Mouse (Mus musculus) lung, embryonic 16.5 days (tissue): ENCODE data around the gene Mast4. TPM values are rescaled to one million over a fixed set of nuclear protein-coding genes. Genes with fewer than 3 reads are reported as not detected.
A peak's percentile ranks its signal among the peaks of the same experiment; 100 is the strongest.

Experiments used
- ATAC-seq: fragments of 200-750 bp; cut with Nextera tagmentation; 2 replicates; pipeline ENCODE4 v1.8.0; 2017; ENCODE audit warnings: low read depth, mild to moderate bottlenecking, moderate library complexity
- H3K27ac ChIP-seq: fragments of 300-500 bp; sonication (generic); 2 replicates; pipeline ENCODE4 v1.5.1; 2014; ENCODE audit warnings: mild to moderate bottlenecking, control low read depth, low read length
- H3K27me3 ChIP-seq: fragments of 300-500 bp; sonication (generic); 2 replicates; pipeline ENCODE4 v1.6.1; 2014; ENCODE audit warnings: low read depth, low read length, mixed read lengths; ENCODE audit not compliant: control insufficient read depth, insufficient read depth
- H3K36me3 ChIP-seq: fragments of 300-500 bp; sonication (generic); 2 replicates; pipeline ENCODE4 v1.6.1; 2014; ENCODE audit warnings: low read length; ENCODE audit not compliant: control insufficient read depth, insufficient read depth
- H3K4me1 ChIP-seq: fragments of 300-500 bp; sonication (generic); replicated peaks from 2 replicates; pipeline ENCODE4 v1.6.1; 2014; ENCODE audit warnings: low read length, mixed read lengths; ENCODE audit not compliant: control insufficient read depth, insufficient read depth
- H3K4me2 ChIP-seq: fragments of 300-500 bp; sonication (generic); 2 replicates; pipeline ENCODE4 v1.6.1; 2014; ENCODE audit warnings: low read depth, low read length, control low read depth
- H3K4me3 ChIP-seq: fragments of 300-500 bp; sonication (generic); 2 replicates; pipeline ENCODE4 v1.5.1; 2014; ENCODE audit warnings: mild to moderate bottlenecking, low read length, control low read depth
- H3K9ac ChIP-seq: fragments of 300-500 bp; sonication (generic); 2 replicates; pipeline ENCODE4 v1.6.1; 2014; ENCODE audit warnings: low read length, control low read depth
- H3K9me3 ChIP-seq: fragments of 300-500 bp; sonication (generic); 2 replicates; pipeline ENCODE4 v1.6.1; 2016; ENCODE audit warnings: low read length; ENCODE audit not compliant: control insufficient read depth
- WGBS: fragments of 180-500 bp; shearing (Covaris S2); extraction: QIAGEN DNeasy Blood & Tissue Kit; methylation state at CpG from one replicate; pipeline ENCODE4 v1.1.7; 2014; 5-methylcytosine and 5-hydroxymethylcytosine counted together
- polyA plus RNA-seq: library from polyadenylated mRNA; unstranded; fragments of >200 nt; fragmentation: Nextera tagmentation; extraction: Ambion mirVana; gene quantifications from 2 replicates; pipeline ENCODE4 v1.2.1, GENCODE M21; 2015

The Mast4 gene
- polyA plus RNA-seq, 1 experiment from 2014 or later = 30.2 TPM

DNA sequence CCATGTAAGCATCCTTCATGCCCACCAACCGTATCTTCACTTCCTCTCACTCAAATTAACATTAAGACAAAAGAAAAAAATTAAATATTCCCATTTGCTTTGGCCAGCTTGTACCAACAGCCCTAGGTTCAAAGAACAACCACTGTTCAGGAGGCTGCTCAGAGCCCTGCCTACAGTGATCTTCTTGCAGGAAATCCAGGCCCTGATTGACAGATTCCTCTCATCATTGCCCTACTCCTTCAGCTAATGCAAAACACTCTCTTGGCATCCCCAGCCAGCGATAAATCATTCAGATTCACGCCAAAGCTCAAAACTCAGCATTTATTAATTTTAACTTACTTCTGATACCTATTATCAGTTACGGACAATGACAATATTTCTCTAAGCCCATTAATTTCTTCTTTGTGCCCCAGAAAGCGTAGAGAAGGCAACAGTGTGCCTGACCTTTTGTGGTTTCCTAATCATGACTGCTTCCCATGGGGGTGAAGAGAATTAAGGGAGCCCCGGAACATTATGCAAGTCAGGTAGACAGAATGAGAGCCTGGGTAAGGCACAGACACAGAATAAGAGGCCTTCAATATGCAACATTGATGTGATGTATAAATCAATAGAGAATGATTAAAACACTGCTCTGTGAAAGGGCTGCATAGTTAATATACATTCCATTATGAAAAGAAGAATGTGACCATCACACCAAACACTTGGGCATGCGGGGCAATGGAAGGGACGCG is 135.9 kb downstream of the Mast4 start:
- Histone ChIP-seq H3K4me2 (no peak overlapping the region), H3K9me3 (no peaks in the 10 kb centered on the region)

GRCm38 (mm10) chr13:103196307-103196706 is 138.0 kb downstream of the Mast4 start:
- no peak for ATAC-seq
- Histone ChIP-seq H3K36me3 (no peaks in the 10 kb centered on the region), H3K4me3 (no peak overlapping the region), H3K27me3 (no peaks in the 10 kb centered on the region), H3K9ac (no peak overlapping the region), H3K9me3 (no peaks in the 10 kb centered on the region), H3K4me2 (no peak overlapping the region), H3K4me1 (no peaks in the 10 kb centered on the region), H3K27ac (no peak overlapping the region)
- 60% methylated on average over 5 of the region's 5 CpGs for WGBS

More for the DNA sequence above, 135.9 kb downstream of the Mast4 start:
- Histone ChIP-seq H3K36me3 (no peaks in the 10 kb centered on the region), H3K4me3 (no peak overlapping the region), H3K4me1 (0 out of 2 replicates have a peak, but pooled peaks cover 2% of the 10 kb centered on the region), H3K27me3 (no peaks in the 10 kb centered on the region), H3K27ac (no peak overlapping the region), H3K9ac (no peak overlapping the region)
- ATAC-seq = no peak
- 83% methylated on average over 9 of the region's 9 CpGs for WGBS

GRCm38 (mm10) chr13:103195847-103196246 is 138.4 kb downstream of the Mast4 start:
- no peak for ATAC-seq
- Histone ChIP-seq H3K27me3 (no peaks in the 10 kb centered on the region), H3K27ac (no peak overlapping the region), H3K4me2 (no peak overlapping the region), H3K9me3 (no peaks in the 10 kb centered on the region), H3K4me3 (no peak overlapping the region), H3K9ac (no peak overlapping the region), H3K4me1 (no peaks in the 10 kb centered on the region), H3K36me3 (no peaks in the 10 kb centered on the region)
- WGBS = 66% methylated on average over 3 of the region's 3 CpGs

DNA sequence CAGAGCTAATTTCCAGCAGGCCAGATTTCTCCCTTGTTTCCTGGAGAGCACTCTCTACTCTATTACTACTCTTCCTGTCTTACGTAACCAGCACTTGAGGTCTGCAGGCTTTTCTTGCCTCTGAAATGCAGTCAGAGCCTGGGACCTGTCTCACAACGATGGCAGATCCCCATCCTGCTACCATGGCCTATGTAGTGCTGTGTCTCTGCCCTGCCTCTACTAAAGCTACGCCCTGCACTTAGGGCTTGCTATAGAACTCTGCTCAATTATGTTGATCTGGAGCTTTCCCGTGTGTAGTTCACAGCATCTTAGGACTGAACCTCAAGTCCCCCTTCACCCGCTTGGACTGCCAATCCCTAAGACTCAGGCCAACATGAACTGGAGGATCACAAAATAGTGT is 150.7 kb downstream of the Mast4 start:
- WGBS = 71% methylated on average over 5 of the region's 5 CpGs
- Histone ChIP-seq H3K9ac (no peak overlapping the region), H3K36me3 (no peaks in the 10 kb centered on the region), H3K4me1 (no peaks in the 10 kb centered on the region), H3K27ac (no peak overlapping the region), H3K4me3 (no peak overlapping the region), H3K27me3 (no peaks in the 10 kb centered on the region), H3K9me3 (no peaks in the 10 kb centered on the region; the same call in 1 of the 2 replicates), H3K4me2 (no peak overlapping the region)
- ATAC-seq = peak; percentile 23; the same call in 1 of the 2 replicates

- Histone ChIP-seq H3K36me3 (no peaks in the 10 kb centered on the region), H3K9ac (no peak overlapping the region), H3K27ac (no peak overlapping the region), H3K9me3 (no peaks in the 10 kb centered on the region; the same call in 1 of the 2 replicates), H3K27me3 (no peaks in the 10 kb centered on the region), H3K4me2 (no peak overlapping the region), H3K4me3 (no peak overlapping the region), H3K4me1 (no peaks in the 10 kb centered on the region)
- no peak for ATAC-seq
- WGBS = 89% methylated on average over 9 of the region's 9 CpGs
These were observed 152.5 kb downstream of the Mast4 start for GRCm38 (mm10) chr13:103181836-103182235.

- Histone ChIP-seq H3K9me3 (no peaks in the 10 kb centered on the region; the same call in 1 of the 2 replicates), H3K27ac (no peak overlapping the region), H3K9ac (no peak overlapping the region), H3K36me3 (no peaks in the 10 kb centered on the region), H3K4me3 (no peak overlapping the region), H3K4me2 (no peak overlapping the region), H3K27me3 (no peaks in the 10 kb centered on the region), H3K4me1 (no peaks in the 10 kb centered on the region; the same call in 1 of the 2 replicates)
- ATAC-seq = no peak
- 70% methylated on average over 7 of the region's 7 CpGs for WGBS
These were observed 157.4 kb downstream of the Mast4 start for GRCm38 (mm10) chr13:103176871-103177270.

DNA sequence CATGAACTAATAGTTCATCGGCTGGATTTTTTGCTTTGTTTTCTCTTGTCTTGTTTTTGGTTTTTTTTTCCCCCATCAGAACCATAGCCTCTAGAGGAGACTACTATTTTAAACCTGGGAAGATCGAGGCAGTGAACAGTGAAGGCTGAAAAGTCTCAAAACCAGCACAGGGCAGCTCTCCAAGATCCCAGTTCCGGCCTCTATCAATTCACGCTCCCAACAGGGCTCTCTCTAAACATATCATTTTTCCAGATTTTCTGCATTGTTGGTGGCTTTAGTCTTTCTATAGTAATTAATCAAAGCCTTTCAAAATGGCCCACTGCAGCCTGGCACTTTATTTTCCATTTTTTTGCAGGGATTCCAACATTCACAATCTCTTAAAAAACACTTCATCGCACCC is 159.9 kb downstream of the Mast4 start:
- Histone ChIP-seq H3K36me3 (no peaks in the 10 kb centered on the region), H3K27ac (no peak overlapping the region), H3K4me3 (no peak overlapping the region), H3K4me1 (no peaks in the 10 kb centered on the region; the same call in 1 of the 2 replicates), H3K9me3 (no peaks in the 10 kb centered on the region), H3K9ac (no peak overlapping the region), H3K27me3 (no peaks in the 10 kb centered on the region), H3K4me2 (no peak overlapping the region)
- 56% methylated on average over 5 of the region's 5 CpGs for WGBS
- no peak for ATAC-seq

DNA sequence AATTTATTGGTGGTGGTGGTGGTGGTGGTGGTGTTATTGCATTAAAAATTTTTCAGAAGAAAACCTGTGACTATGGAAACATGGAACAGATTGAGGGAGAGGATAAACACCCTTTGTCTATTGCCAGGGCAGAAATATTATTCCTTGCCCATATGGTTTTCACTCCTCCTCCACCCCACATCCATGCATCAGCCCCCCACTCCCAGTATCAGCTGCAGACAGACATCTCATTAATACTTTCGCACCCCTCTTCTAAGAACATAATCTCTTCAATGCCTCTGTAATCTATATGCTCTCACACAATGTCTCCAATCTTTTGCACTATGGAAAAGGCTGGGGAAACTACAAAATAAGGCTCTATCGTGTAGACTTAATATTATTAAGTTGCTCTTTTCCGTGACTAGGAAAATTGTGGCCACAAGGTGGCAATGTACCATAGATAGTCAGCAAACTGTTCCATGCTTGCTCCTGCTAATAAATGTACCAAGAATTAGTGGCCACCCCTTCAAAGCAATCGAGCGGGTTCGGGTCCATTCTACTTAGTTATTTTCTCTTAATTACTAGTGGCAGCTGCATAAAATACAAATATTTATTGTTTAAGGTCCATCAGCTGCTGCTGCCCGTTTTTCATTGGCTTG is 160.6 kb downstream of the Mast4 start:
- H3K9me3 ChIP-seq = no peaks in the 10 kb centered on the region
- ATAC-seq = no peak
- no peak overlapping the region for H3K9ac ChIP-seq
- no peak overlapping the region for H3K4me2 ChIP-seq
- no peaks in the 10 kb centered on the region for H3K36me3 ChIP-seq
- H3K4me1 ChIP-seq = no peaks in the 10 kb centered on the region; the same call in 1 of the 2 replicates
- no peak overlapping the region for H3K27ac ChIP-seq
- no peaks in the 10 kb centered on the region for H3K27me3 ChIP-seq
- WGBS = 23% methylated on average over 7 of the region's 7 CpGs
- H3K4me3 ChIP-seq = no peak overlapping the region

DNA sequence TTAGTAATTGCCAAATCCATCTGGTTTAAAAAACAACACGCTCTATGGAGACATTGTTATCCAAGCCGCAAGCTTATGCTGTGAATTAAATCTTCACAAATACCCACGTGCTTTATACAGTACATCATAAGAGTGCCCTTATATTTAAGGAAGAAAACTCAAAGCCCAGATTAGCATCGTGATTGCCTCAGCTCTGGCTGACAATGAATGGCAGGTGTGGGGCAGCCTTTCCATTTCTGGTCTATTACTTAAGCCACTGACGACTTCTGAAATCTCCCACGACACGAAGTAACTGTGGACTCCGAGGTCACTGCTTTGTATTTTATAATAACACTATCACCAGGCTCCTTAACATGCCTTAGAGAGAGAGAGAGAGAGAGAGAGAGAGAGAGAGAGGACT is 182.4 kb downstream of the Mast4 start:
- H3K4me2 ChIP-seq = no peak overlapping the region
- no peaks in the 10 kb centered on the region for H3K36me3 ChIP-seq
- no peak overlapping the region for H3K27ac ChIP-seq
- no peak overlapping the region for H3K4me3 ChIP-seq
- no peaks in the 10 kb centered on the region for H3K4me1 ChIP-seq
- no peak for ATAC-seq
- H3K9ac ChIP-seq = no peak overlapping the region
- H3K27me3 ChIP-seq = no peaks in the 10 kb centered on the region
- no peaks in the 10 kb centered on the region for H3K9me3 ChIP-seq
- WGBS = 82% methylated on average over 8 of the region's 8 CpGs
